Mouse (Mus musculus) spleen, embryonic (tissue): Measurements from ENCODE around the gene Apobec2.

Experiments used
- CTCF ChIA-PET: fragments of 350-600 bp; sonication (Branson Sonifier 250); formaldehyde crosslinking; loops from one replicate; lab custom pipeline; 2022; lab: Charles Lee

Gene Apobec2

GRCm38 (mm10) chr17:48409380-48410298, 23.1 kb downstream of the Apobec2 start, which contains the start of the genes Nfya and Oard1:
Gene Nfya, minus strand, starts transcription at chr17:48409906.
Gene Oard1, plus strand, starts transcription at chr17:48410014.
- CTCF ChIA-PET, result no interaction called here

GRCm38 (mm10) chr17:48408526-48409291, 24.0 kb downstream of the Apobec2 start:
- CTCF ChIA-PET, result no interaction called here

GRCm38 (mm10) chr17:48407910-48408525, 24.7 kb downstream of the Apobec2 start:
- CTCF ChIA-PET, result interaction anchor here (1.8 kb wide), 1 partner anchor 11 kb away, joined by 6 read pairs; no protein-coding TSS in a partner anchor

GRCm38 (mm10) chr17:48407154-48407553, 25.6 kb downstream of the Apobec2 start:
- CTCF ChIA-PET, result interaction anchor here (0.7 to 1.8 kb wide), 3 partner anchors 10 to 1677 kb away, joined by 3 to 6 read pairs (median 3); no protein-coding TSS in a partner anchor

GRCm38 (mm10) chr17:48404706-48405105, 28.0 kb downstream of the Apobec2 start:
- CTCF ChIA-PET, result no interaction called here

GRCm38 (mm10) chr17:48403848-48404247, 28.9 kb downstream of the Apobec2 start:
- CTCF ChIA-PET, result no interaction called here

GRCm38 (mm10) chr17:48402751-48403150, 30.0 kb downstream of the Apobec2 start:
- CTCF ChIA-PET, result no interaction called here

- CTCF ChIA-PET, result no interaction called here
Observed at GRCm38 (mm10) chr17:48401710-48402109, 31.0 kb downstream of the Apobec2 start.

GRCm38 (mm10) chr17:48392616-48393015, 40.1 kb downstream of the Apobec2 start:
- CTCF ChIA-PET, result no interaction called here

GRCm38 (mm10) chr17:48391446-48391845, 41.3 kb downstream of the Apobec2 start:
- CTCF ChIA-PET, result no interaction called here

GRCm38 (mm10) chr17:48389442-48389841, 43.3 kb downstream of the Apobec2 start:
- CTCF ChIA-PET, result no interaction called here

- CTCF ChIA-PET, result no interaction called here
Observed at GRCm38 (mm10) chr17:48388666-48389065, 44.1 kb downstream of the Apobec2 start.

- CTCF ChIA-PET, result no interaction called here
Observed at GRCm38 (mm10) chr17:48385786-48386461, 46.8 kb downstream of the Apobec2 start.

GRCm38 (mm10) chr17:48379050-48379449, 53.7 kb downstream of the Apobec2 start:
- CTCF ChIA-PET, result no interaction called here

GRCm38 (mm10) chr17:48376102-48376501, 56.6 kb downstream of the Apobec2 start:
- CTCF ChIA-PET, result no interaction called here

- CTCF ChIA-PET, result no interaction called here
Observed at GRCm38 (mm10) chr17:48372987-48373386, 59.7 kb downstream of the Apobec2 start.

- CTCF ChIA-PET, result no interaction called here
Observed at GRCm38 (mm10) chr17:48371621-48372020, 61.1 kb downstream of the Apobec2 start.
